Mouse (Mus musculus) neutrophil, adult 5-6 weeks (primary cell): ENCODE results near the gene Tlr12. TPM values are rescaled to one million over a fixed set of nuclear protein-coding genes. Genes with fewer than 3 reads are reported as not detected.
"Not testable (repeated sequence)": the region's sequence is repeated elsewhere in the genome, so short reads cannot be mapped to it uniquely, and the experiment has no call there.

Experiments
- ATAC-seq: fragments of 151-379, 151-347 bp; 2 replicates; pipeline ENCODE4 v1.8.0; 2017; ENCODE audit warnings: mild to moderate bottlenecking, moderate TSS enrichment; ENCODE audit not compliant: insufficient number of reproducible peaks, poor library complexity, low FRiP score, severe bottlenecking; ENCODE audit errors: extremely low read depth
- total RNA-seq: library from RNA; stranded (forward); fragments of 200-1000 nt; gene quantifications from 2 replicates; pipeline ENCODE4 v1.2.3, GENCODE M21; 2017

The Tlr12 gene
- total RNA-seq = 0.93 and 2.0 TPM in 2 replicates

DNA sequence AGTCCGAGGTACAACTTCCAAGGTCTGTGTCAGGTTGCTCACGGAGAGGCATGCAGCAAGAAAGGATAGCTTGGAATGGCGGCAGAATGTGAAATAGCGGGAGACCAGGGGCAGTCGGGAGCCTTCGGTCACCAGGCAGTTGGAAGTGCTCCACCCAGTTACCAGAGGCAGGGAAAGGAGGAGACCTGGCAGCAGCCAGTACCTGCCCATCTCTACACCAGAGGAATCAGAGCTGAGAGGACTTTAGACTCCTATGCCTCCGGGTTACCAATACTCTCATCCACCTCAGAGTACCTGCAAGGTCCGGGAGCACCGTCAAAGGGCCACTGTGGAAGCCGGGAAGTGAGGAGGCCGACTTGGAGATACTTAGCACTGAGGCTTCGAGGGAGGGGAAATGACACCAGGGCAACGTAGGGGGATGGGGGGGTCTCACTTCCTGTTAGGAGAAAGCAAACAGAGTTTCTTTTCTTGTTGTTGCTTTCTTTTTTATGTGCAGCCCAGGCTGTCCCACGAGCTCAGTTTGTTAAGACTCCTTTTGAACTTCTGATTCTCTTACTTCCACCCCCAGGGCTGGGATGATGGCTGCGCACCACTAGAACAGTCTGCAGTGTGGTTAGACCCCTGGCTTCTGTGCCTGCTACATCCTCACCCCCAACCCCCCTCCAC is at the start of gene Tlr12:
Gene Tlr12, minus strand, starts transcription at position 374 of the 666 bp plus-strand sequence.
- 0 out of 2 replicates have a peak, but pooled peaks have one; percentile 20 for ATAC-seq

DNA sequence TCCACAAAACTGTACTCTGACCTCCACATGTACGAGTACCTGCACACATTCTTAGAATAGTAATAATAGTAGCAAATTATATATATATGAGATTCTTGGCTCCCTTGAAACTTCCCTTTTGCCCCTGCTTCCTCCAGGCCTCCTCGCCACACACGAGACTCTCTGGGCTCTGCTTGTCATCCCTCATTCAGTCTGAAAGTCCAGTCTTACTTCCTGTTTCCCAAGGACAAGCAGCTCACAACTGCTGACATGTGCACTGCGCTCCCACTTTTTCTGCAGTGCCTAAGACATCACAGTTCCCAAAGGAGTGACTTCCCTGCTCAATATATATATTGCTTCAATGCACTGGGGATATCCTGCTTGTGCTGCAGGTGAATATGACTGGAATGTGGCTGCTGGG is 48.8 kb upstream of the Tlr12 start:
- not testable (repeated sequence) for ATAC-seq

GRCm38 (mm10) chr4:128666362-128666761 is 47.9 kb upstream of the Tlr12 start:
- not testable (repeated sequence) for ATAC-seq

- no peak for ATAC-seq
Observed at GRCm38 (mm10) chr4:128664002-128664401, 45.6 kb upstream of the Tlr12 start.

GRCm38 (mm10) chr4:128661063-128661462 is 42.6 kb upstream of the Tlr12 start:
- ATAC-seq = no peak

GRCm38 (mm10) chr4:128660196-128660595 is 41.8 kb upstream of the Tlr12 start:
- ATAC-seq = no peak

- ATAC-seq = no peak
Observed at GRCm38 (mm10) chr4:128655446-128655845, 37.0 kb upstream of the Tlr12 start.

GRCm38 (mm10) chr4:128654505-128655381 is 36.3 kb upstream of the Tlr12 start, which contains the start of gene Phc2:
TSS of gene Phc2 (plus strand) at chr4:128654702.
- ATAC-seq = peak; percentile 89

DNA sequence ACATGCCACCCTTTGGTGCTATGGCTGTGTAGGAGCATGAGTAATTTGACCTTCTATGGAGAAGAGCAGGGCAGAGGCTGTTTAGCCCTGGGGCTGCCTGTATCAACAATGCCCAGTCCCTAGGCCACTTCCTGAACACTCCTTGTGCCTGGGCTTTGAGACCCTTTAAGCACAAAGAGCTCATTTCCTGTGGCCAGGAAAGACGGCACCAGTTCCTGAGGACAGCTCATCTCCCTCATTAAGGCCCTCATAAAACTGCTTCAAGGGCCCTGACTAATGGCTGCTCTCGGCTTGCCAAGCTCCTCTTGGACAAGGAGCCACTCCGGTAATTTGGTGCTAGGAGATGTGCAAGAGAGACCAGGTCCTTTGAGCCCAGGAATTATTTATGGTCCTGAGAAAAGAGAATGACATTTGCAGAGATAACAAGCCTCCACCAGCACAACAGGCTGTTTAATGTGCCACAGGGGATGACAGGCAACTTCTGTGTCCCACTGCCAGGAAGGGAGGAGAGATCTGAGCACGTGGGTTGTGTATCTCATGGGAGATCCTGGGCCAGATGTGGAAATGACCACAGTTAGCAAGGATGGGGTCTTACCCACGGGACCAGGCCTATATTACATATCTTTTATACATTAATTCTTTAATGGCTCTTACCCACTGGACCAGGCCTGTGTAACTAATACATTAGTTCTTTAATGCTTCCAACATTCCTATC is 34.3 kb upstream of the Tlr12 start:
- no peak for ATAC-seq

DNA sequence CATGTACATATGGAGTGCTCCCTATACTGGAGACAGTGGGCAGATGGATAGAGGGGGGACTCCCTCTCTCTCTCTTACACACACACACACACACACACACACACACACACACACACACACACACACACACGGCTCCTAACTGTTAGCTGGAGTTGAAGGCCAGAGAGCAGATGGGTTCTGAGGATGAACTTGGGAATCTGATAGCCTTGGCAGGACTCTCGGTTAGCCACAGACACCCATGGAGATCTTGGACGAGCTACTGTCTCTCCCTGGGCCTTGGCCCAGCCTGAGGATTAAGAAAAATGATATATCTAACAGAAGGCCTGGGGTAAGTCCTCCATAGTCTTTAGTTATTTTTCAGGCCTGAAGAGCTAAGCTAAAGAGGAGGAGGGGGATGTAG is 33.1 kb upstream of the Tlr12 start:
- ATAC-seq = no peak

DNA sequence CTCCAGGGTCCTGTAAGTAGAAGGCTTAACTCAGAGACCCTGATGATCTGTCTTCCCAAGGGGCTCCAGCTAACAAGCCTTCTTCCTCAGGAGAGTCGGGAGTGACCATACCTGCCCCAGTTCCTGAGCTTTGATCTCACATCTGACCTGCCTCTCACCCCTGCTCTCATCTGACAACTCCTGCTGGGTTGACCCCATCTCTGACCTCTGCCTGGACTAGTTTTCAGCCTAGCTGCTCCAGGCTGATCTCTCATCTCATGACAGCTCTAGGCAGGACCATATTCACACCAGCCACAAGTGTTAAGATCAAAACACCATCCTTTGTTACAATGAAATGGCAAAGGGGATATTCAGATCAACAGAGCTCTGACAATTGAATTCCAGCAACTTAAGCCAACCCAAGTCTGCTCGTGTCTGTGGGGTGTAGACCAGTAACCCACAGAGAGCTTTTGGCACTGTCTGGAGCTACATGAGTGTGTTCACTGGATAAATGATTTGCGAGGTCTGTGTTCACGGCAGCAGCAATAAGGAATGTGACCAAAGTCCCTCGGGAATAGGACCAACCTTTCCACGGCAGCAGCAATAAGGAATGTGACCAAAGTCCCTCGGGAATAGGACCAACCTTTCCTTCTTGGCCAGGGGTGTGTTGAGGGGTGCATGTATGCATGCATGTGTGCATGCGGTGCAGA is 30.3 kb upstream of the Tlr12 start:
- ATAC-seq = no peak

- no peak for ATAC-seq
Observed at GRCm38 (mm10) chr4:128646762-128647161, 28.3 kb upstream of the Tlr12 start.

- no peak for ATAC-seq
Observed at GRCm38 (mm10) chr4:128645896-128646295, 27.5 kb upstream of the Tlr12 start.

DNA sequence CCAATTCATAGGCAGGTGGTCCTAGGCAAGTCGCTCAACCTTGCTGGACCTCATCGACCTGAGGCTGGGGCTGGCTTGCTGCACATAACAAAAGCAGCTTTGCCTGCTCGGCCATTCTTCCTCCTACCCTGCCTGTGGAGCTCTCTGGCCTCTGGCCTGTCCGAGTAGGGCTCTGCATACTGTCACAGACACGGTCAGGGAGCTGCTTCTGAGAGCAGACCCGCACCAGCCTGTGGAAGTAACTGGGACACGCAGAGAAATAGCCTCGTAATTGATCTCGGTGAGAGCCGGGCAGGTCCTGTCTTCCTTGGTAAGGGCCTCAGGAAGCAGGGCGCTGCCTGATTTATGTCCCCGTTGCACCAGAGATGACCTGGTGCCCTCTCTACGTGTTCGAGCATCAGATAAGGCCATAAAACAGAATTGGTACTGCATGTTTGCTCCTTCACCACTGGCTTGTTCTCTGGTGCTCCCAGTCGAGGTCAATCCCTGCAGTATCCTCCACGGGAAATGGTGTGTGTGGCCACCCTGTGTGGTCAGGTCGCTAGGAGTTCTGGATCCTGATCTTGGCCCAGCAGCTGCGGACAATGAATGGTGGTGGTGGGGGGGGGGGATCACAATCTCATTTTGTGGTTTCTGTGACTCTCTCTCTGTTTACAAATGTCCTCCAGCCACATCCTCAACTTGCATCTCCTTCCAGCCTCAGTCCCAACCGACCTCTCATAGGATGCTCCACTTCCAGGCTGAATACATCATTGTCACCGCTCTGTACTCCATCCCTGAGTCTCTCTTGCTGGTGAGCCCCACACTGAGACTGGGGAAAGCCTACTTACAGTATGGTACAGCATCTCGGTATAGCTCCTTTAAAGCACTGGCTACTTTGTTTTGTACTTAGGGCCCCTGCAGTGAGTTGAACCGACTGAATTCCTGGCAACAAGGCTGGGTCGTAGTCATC is 23.6 kb upstream of the Tlr12 start:
- no peak for ATAC-seq

- ATAC-seq = no peak
Observed at GRCm38 (mm10) chr4:128638265-128638923, 20.0 kb upstream of the Tlr12 start.

GRCm38 (mm10) chr4:128637250-128637649 is 18.8 kb upstream of the Tlr12 start:
- no peak for ATAC-seq

GRCm38 (mm10) chr4:128635894-128636585 is 17.6 kb upstream of the Tlr12 start:
- ATAC-seq = no peak
